Mouse (Mus musculus) liver, adult 2 months (tissue): ENCODE results near the gene Birc3. TPM values are rescaled to one million over a fixed set of nuclear protein-coding genes. Genes with fewer than 3 reads are reported as not detected.

Experiments
- DNase-seq: peaks from one replicate; pipeline ENCODE4 v3.0.0-alpha.2; 2011; ENCODE audit warnings: low read depth, low spot score; ENCODE audit errors: extremely low read depth
- H3K27ac ChIP-seq: fragments of 200-500 bp; replicated peaks from 2 replicates; pipeline ENCODE4 v1.5.1; 2012; ENCODE audit warnings: low read depth, mild to moderate bottlenecking, control low read depth, inconsistent platforms, low read length; ENCODE audit not compliant: insufficient read depth
- H3K27me3 ChIP-seq: fragments of 200-500 bp; 2 replicates; pipeline ENCODE4 v1.6.1; 2012; ENCODE audit warnings: mild to moderate bottlenecking, moderate library complexity, low read length, inconsistent platforms; ENCODE audit not compliant: control insufficient read depth, insufficient read depth
- H3K36me3 ChIP-seq: fragments of 200-500 bp; 2 replicates; pipeline ENCODE4 v1.6.1; 2012; ENCODE audit warnings: low read length, inconsistent platforms; ENCODE audit not compliant: control insufficient read depth, insufficient read depth
- H3K4me1 ChIP-seq: fragments of 200-500 bp; 2 replicates; pipeline ENCODE4 v1.6.1; 2011; ENCODE audit warnings: low read length; ENCODE audit not compliant: control insufficient read depth, insufficient read depth
- H3K4me3 ChIP-seq: fragments of 200-500 bp; 2 replicates; pipeline ENCODE4 v1.5.1; 2011; ENCODE audit warnings: low read depth, mild to moderate bottlenecking, control low read depth, low read length, moderate library complexity; ENCODE audit not compliant: insufficient read depth
- H3K79me2 ChIP-seq: fragments of 200-500 bp; 2 replicates; pipeline ENCODE4 v1.6.1; 2012; ENCODE audit warnings: inconsistent platforms, mild to moderate bottlenecking, low read length, moderate library complexity; ENCODE audit not compliant: control insufficient read depth, insufficient read depth
- H3K9ac ChIP-seq: fragments of 200-500 bp; 2 replicates; pipeline ENCODE4 v1.6.1; 2012; ENCODE audit warnings: low read depth, mild to moderate bottlenecking, control low read depth, inconsistent platforms, low read length
- CTCF ChIP-seq: fragments of 200-500 bp; IDR thresholded peaks from 2 replicates; pipeline ENCODE4 v1.5.1; 2011; ENCODE audit warnings: low read depth, low read length, control low read depth
- POLR2A ChIP-seq: fragments of 200-500 bp; IDR thresholded peaks from 2 replicates; pipeline ENCODE4 v1.6.1; 2011; ENCODE audit warnings: low read length, control low read depth; ENCODE audit not compliant: insufficient read depth; ENCODE audit errors: extremely low read depth
- WGBS: fragments of 180-500 bp; shearing (Covaris S2); methylation state at CpG from one replicate; pipeline ENCODE4 v1.1.7; 2018; 5-methylcytosine and 5-hydroxymethylcytosine counted together
- polyA plus RNA-seq: library from polyadenylated mRNA; depleted of rRNA; stranded (reverse); fragments of >200 nt; gene quantifications from 2 replicates; pipeline ENCODE4 v1.2.3, GENCODE M21; 2012; rRNA removed
- total RNA-seq: library from RNA; depleted of rRNA; stranded (reverse); fragments of >200 nt; gene quantifications from 2 replicates; pipeline ENCODE4 v1.2.3, GENCODE M21; 2014; rRNA removed

The Birc3 gene
- 20.3 and 23.7 TPM in 2 replicates for total RNA-seq
- 5.6 and 6.3 TPM in 2 replicates for polyA plus RNA-seq

- H3K36me3 ChIP-seq, result no peaks in the 10 kb centered on the region
- TF ChIP-seq POLR2A (peak; percentile 83), CTCF (peak; percentile 1; the same call in 1 of the 2 replicates)
- no peaks in the 10 kb centered on the region for H3K27me3 ChIP-seq
- peak within 1 kb of the TSS; percentile 94 for H3K27ac ChIP-seq
- peaks cover 9% of the 10 kb centered on the region; the same call in 1 of the 2 replicates for H3K79me2 ChIP-seq
- peak within 1 kb of the TSS; percentile 85 for H3K9ac ChIP-seq
- peak within 1 kb of the TSS; percentile 89 for H3K4me3 ChIP-seq
- peaks cover 19% of the 10 kb centered on the region for H3K4me1 ChIP-seq
- under 1% methylated on average over 26 of the region's 26 CpGs for WGBS
- peak; percentile 82 for DNase-seq
Measured at GRCm38 (mm10) chr9:7872775-7873439, at the start of gene Birc3. TSS of gene Birc3 (minus strand) at chr9:7873186.

GRCm38 (mm10) chr9:7914925-7915324 lies 41.9 kb upstream of the Birc3 start:
- no peaks in the 10 kb centered on the region for H3K36me3 ChIP-seq
- no peak for TF ChIP-seq POLR2A
- TF ChIP-seq CTCF, result no peak
- no peak for DNase-seq
- no peaks in the 10 kb centered on the region for H3K79me2 ChIP-seq
- 79% methylated on average over 8 of the region's 8 CpGs for WGBS
- no peak overlapping the region for H3K27ac ChIP-seq
- H3K27me3 ChIP-seq, result no peaks in the 10 kb centered on the region
- no peak overlapping the region for H3K9ac ChIP-seq
- peaks cover 2% of the 10 kb centered on the region; the same call in 1 of the 2 replicates for H3K4me1 ChIP-seq
- H3K4me3 ChIP-seq, result no peak overlapping the region

- H3K27ac ChIP-seq, result no peak overlapping the region
- TF ChIP-seq POLR2A (no peak), CTCF (peak; percentile 54)
- DNase-seq, result peak; percentile 75
- peaks cover 2% of the 10 kb centered on the region; the same call in 1 of the 2 replicates for H3K4me1 ChIP-seq
- no peak overlapping the region for H3K9ac ChIP-seq
- WGBS, result 9% methylated on average over 11 of the region's 11 CpGs
- H3K36me3 ChIP-seq, result no peaks in the 10 kb centered on the region
- no peaks in the 10 kb centered on the region for H3K27me3 ChIP-seq
- peak overlapping the region; percentile 36; the same call in 1 of the 2 replicates for H3K4me3 ChIP-seq
- H3K79me2 ChIP-seq, result no peaks in the 10 kb centered on the region
Measured at GRCm38 (mm10) chr9:7914487-7914886, 41.5 kb upstream of the Birc3 start.

- 55% methylated on average over 19 of the region's 19 CpGs for WGBS
- no peak for TF ChIP-seq POLR2A
- no peak for TF ChIP-seq CTCF
Measured at GRCm38 (mm10) chr9:7913953-7914352, 41.0 kb upstream of the Birc3 start.

GRCm38 (mm10) chr9:7907351-7907985 lies 34.5 kb upstream of the Birc3 start:
- no peak overlapping the region for H3K27ac ChIP-seq
- no peak overlapping the region for H3K9ac ChIP-seq
- H3K36me3 ChIP-seq, result no peaks in the 10 kb centered on the region
- DNase-seq, result no peak
- H3K79me2 ChIP-seq, result no peaks in the 10 kb centered on the region
- H3K4me3 ChIP-seq, result no peak overlapping the region
- no peak for TF ChIP-seq CTCF
- no peak for TF ChIP-seq POLR2A
- 95% methylated on average over 2 of the region's 2 CpGs for WGBS
- H3K4me1 ChIP-seq, result no peaks in the 10 kb centered on the region
- no peaks in the 10 kb centered on the region for H3K27me3 ChIP-seq

More at GRCm38 (mm10) chr9:7913953-7914352, 41.0 kb upstream of the Birc3 start:
- H3K27me3 ChIP-seq, result no peaks in the 10 kb centered on the region
- H3K36me3 ChIP-seq, result no peaks in the 10 kb centered on the region
- H3K79me2 ChIP-seq, result no peaks in the 10 kb centered on the region
- H3K4me3 ChIP-seq, result peak overlapping the region; percentile 36
- no peak for DNase-seq
- H3K4me1 ChIP-seq, result peaks cover 2% of the 10 kb centered on the region; the same call in 1 of the 2 replicates
- 0 out of 2 replicates have a peak overlapping the region, but pooled peaks have one; percentile 26 for H3K9ac ChIP-seq
- H3K27ac ChIP-seq, result no peak overlapping the region

- no peak overlapping the region for H3K9ac ChIP-seq
- H3K4me3 ChIP-seq, result no peak overlapping the region
- H3K27me3 ChIP-seq, result no peaks in the 10 kb centered on the region
- no peaks in the 10 kb centered on the region for H3K36me3 ChIP-seq
- no peaks in the 10 kb centered on the region for H3K4me1 ChIP-seq
- no peak overlapping the region for H3K27ac ChIP-seq
- WGBS, result 73% methylated on average over 1 of the region's 1 CpGs
- no peaks in the 10 kb centered on the region for H3K79me2 ChIP-seq
- no peak for TF ChIP-seq CTCF
- TF ChIP-seq POLR2A, result no peak
- no peak for DNase-seq
Measured at GRCm38 (mm10) chr9:7906564-7906963, 33.6 kb upstream of the Birc3 start.
